Mouse (Mus musculus): ENCODE results near the gene Cdc45. TPM values are rescaled to one million over a fixed set of nuclear protein-coding genes. Genes with fewer than 3 reads are reported as not detected.
"Not testable (repeated sequence)": the region's sequence is repeated elsewhere in the genome, so short reads cannot be mapped to it uniquely, and the experiment has no call there.

The Cdc45 gene
- not detected in 2 replicates for polyA plus RNA-seq (2012; ENCODE audit: insufficient read depth, insufficient read length, low replicate concordance, missing spikeins)

- Histone ChIP-seq H3K27ac (ENCODE audit: insufficient read depth, low read depth, low read length) (no peak within 1 kb of the TSS), H3K4me3 (ENCODE audit: insufficient read depth, low read depth, low read length) (peak within 1 kb of the TSS; percentile 82), H3K4me1 (ENCODE audit: control insufficient read depth, insufficient read depth, low read length) (peaks cover 4% of the 10 kb centered on the region)
- TF ChIP-seq POLR2A (IDR thresholded peaks at IDR 0.05; ENCODE audit: insufficient read depth, low read depth, low read length) (0 out of 2 replicates have a peak, but pooled peaks have one; percentile 40), CTCF (IDR thresholded peaks at IDR 0.05; ENCODE audit: insufficient read depth, low read depth, low read length) (no peak)
- WGBS = under 1% methylated on average over 42 of the region's 42 CpGs
Measured at GRCm38 (mm10) chr16:18811468-18812384, at the start of gene Cdc45, which contains the start of gene Ufd1. Gene Cdc45, minus strand, starts transcription at chr16:18811987. Gene Ufd1, plus strand, starts transcription at chr16:18811779.

GRCm38 (mm10) chr16:18860186-18860585 is 48.4 kb upstream of the Cdc45 start:
- WGBS = 40% methylated on average over 1 of the region's 1 CpGs
- H3K27ac ChIP-seq (ENCODE audit: insufficient read depth, low read depth, low read length) = no peak overlapping the region
- no peak for TF ChIP-seq CTCF (IDR thresholded peaks at IDR 0.05; ENCODE audit: insufficient read depth, low read depth, low read length)
- no peak for TF ChIP-seq POLR2A (IDR thresholded peaks at IDR 0.05; ENCODE audit: insufficient read depth, low read depth, low read length)
- H3K4me1 ChIP-seq (ENCODE audit: control insufficient read depth, insufficient read depth, low read length) = no peaks in the 10 kb centered on the region
- H3K4me3 ChIP-seq (ENCODE audit: insufficient read depth, low read depth, low read length) = no peak overlapping the region

GRCm38 (mm10) chr16:18858551-18858950 is 46.8 kb upstream of the Cdc45 start:
- TF ChIP-seq POLR2A (IDR thresholded peaks at IDR 0.05; ENCODE audit: insufficient read depth, low read depth, low read length) (no peak), CTCF (IDR thresholded peaks at IDR 0.05; ENCODE audit: insufficient read depth, low read depth, low read length) (no peak)
- H3K4me3 ChIP-seq (ENCODE audit: insufficient read depth, low read depth, low read length) = no peak overlapping the region
- no peak overlapping the region for H3K27ac ChIP-seq (ENCODE audit: insufficient read depth, low read depth, low read length)
- no peaks in the 10 kb centered on the region for H3K4me1 ChIP-seq (ENCODE audit: control insufficient read depth, insufficient read depth, low read length)

GRCm38 (mm10) chr16:18849521-18850190 is 37.9 kb upstream of the Cdc45 start:
- WGBS = 88% methylated on average over 17 of the region's 17 CpGs

GRCm38 (mm10) chr16:18846301-18846820 is 34.6 kb upstream of the Cdc45 start:
- Histone ChIP-seq H3K27ac (ENCODE audit: insufficient read depth, low read depth, low read length) (no peak overlapping the region), H3K4me1 (ENCODE audit: control insufficient read depth, insufficient read depth, low read length) (no peaks in the 10 kb centered on the region), H3K4me3 (ENCODE audit: insufficient read depth, low read depth, low read length) (no peak overlapping the region)
- TF ChIP-seq POLR2A (IDR thresholded peaks at IDR 0.05; ENCODE audit: insufficient read depth, low read depth, low read length) (no peak), CTCF (IDR thresholded peaks at IDR 0.05; ENCODE audit: insufficient read depth, low read depth, low read length) (no peak)
- 89% methylated on average over 15 of the region's 15 CpGs for WGBS

More at GRCm38 (mm10) chr16:18849521-18850190, 37.9 kb upstream of the Cdc45 start:
- H3K4me3 ChIP-seq (ENCODE audit: insufficient read depth, low read depth, low read length); H3K27ac ChIP-seq (ENCODE audit: insufficient read depth, low read depth, low read length); H3K4me1 ChIP-seq (ENCODE audit: control insufficient read depth, insufficient read depth, low read length): not testable (repeated sequence)

GRCm38 (mm10) chr16:18838346-18838745 is 26.6 kb upstream of the Cdc45 start:
- TF ChIP-seq POLR2A (IDR thresholded peaks at IDR 0.05; ENCODE audit: insufficient read depth, low read depth, low read length) (no peak), CTCF (IDR thresholded peaks at IDR 0.05; ENCODE audit: insufficient read depth, low read depth, low read length) (no peak)
- WGBS = 80% methylated on average over 4 of the region's 4 CpGs
- Histone ChIP-seq H3K4me3 (ENCODE audit: insufficient read depth, low read depth, low read length) (no peak overlapping the region), H3K27ac (ENCODE audit: insufficient read depth, low read depth, low read length) (no peak overlapping the region), H3K4me1 (ENCODE audit: control insufficient read depth, insufficient read depth, low read length) (no peaks in the 10 kb centered on the region)

- WGBS = under 1% methylated on average over 46 of the region's 46 CpGs
Measured at GRCm38 (mm10) chr16:18836468-18837208, 24.9 kb upstream of the Cdc45 start, which contains the start of the genes 2510002D24Rik and Gm28539. Gene 2510002D24Rik, plus strand, starts transcription at chr16:18836578. Gene Gm28539, plus strand, starts transcription at chr16:18836584.

GRCm38 (mm10) chr16:18836073-18836467 is 24.3 kb upstream of the Cdc45 start:
- TF ChIP-seq CTCF (IDR thresholded peaks at IDR 0.05; ENCODE audit: insufficient read depth, low read depth, low read length) = no peak
- no peak for TF ChIP-seq POLR2A (IDR thresholded peaks at IDR 0.05; ENCODE audit: insufficient read depth, low read depth, low read length)
- H3K4me1 ChIP-seq (ENCODE audit: control insufficient read depth, insufficient read depth, low read length) = no peaks in the 10 kb centered on the region
- 27% methylated on average over 3 of the region's 3 CpGs for WGBS
- peak overlapping the region; percentile 61 for H3K4me3 ChIP-seq (ENCODE audit: insufficient read depth, low read depth, low read length)
- no peak overlapping the region for H3K27ac ChIP-seq (ENCODE audit: insufficient read depth, low read depth, low read length)

More at GRCm38 (mm10) chr16:18836468-18837208, 24.9 kb upstream of the Cdc45 start, which contains the start of the genes 2510002D24Rik and Gm28539:
- H3K27ac ChIP-seq (ENCODE audit: insufficient read depth, low read depth, low read length) = no peak within 1 kb of the TSS
- peak within 1 kb of the TSS; percentile 61 for H3K4me3 ChIP-seq (ENCODE audit: insufficient read depth, low read depth, low read length)
- TF ChIP-seq CTCF (IDR thresholded peaks at IDR 0.05; ENCODE audit: insufficient read depth, low read depth, low read length) (no peak), POLR2A (IDR thresholded peaks at IDR 0.05; ENCODE audit: insufficient read depth, low read depth, low read length) (peak; percentile 33; the same call in 1 of the 2 replicates)
- H3K4me1 ChIP-seq (ENCODE audit: control insufficient read depth, insufficient read depth, low read length) = no peaks in the 10 kb centered on the region
